Mouse (Mus musculus) C2C12 (cell line): ENCODE data around the gene Gm8247.
"Not testable (repeated sequence)": the region's sequence is repeated elsewhere in the genome, so short reads cannot be mapped to it uniquely, and the experiment has no call there.

Source experiments
- CEBPB ChIP-seq: IDR thresholded peaks from one replicate; pipeline ENCODE4 v1.6.1; 2011; ENCODE audit warnings: low read depth, mild to moderate bottlenecking, control low read depth, moderate library complexity
- CTCF ChIP-seq: IDR thresholded peaks from one replicate; pipeline ENCODE4 v1.5.1; 2011; ENCODE audit not compliant: control insufficient read depth, insufficient read depth, insufficient read length
- FOSL1 ChIP-seq: IDR thresholded peaks from one replicate; pipeline ENCODE4 v1.8.0; 2011; ENCODE audit warnings: mild to moderate bottlenecking, low read length; ENCODE audit not compliant: poor library complexity, insufficient read depth, severe bottlenecking
- MAX ChIP-seq: IDR thresholded peaks from one replicate; pipeline ENCODE4 v1.6.1; 2011; ENCODE audit warnings: mild to moderate bottlenecking, control low read depth
- MYOD1 ChIP-seq: IDR thresholded peaks from one replicate; pipeline ENCODE4 v1.6.1; 2011; ENCODE audit warnings: low read depth; ENCODE audit not compliant: control insufficient read depth, insufficient read length
- MYOG ChIP-seq: IDR thresholded peaks from one replicate; pipeline ENCODE4 v1.6.1; 2011; ENCODE audit not compliant: control insufficient read depth, insufficient read length; ENCODE audit errors: extremely low read depth
- USF1 ChIP-seq: IDR thresholded peaks from one replicate; pipeline ENCODE4 v1.6.1; 2011; ENCODE audit warnings: low read depth, mild to moderate bottlenecking, control low read depth, moderate library complexity

DNA sequence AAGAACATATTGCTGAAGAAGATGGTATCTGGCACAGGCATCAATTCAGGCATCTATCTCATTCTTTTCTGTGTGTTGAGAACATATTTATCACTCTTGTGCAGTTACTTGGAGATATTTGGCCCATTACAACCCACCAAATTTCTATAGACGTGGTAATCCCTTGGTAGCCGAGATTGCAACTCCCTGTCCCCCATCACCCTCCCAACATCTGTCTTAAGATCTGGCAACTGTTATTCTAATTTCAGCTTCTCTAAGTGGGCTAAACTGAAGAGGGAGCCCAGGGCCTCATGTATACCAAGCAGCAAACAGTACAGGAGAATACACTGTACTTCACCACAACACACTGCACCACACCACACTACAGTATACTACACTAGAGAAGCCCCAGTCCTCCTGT lies 8.8 kb downstream of the Gm8247 start:
- TF ChIP-seq CTCF, MAX, USF1, CEBPB, FOSL1, MYOG, MYOD1: not testable (repeated sequence)
